Mouse (Mus musculus) embryonic facial prominence, embryonic 15.5 days (tissue): Measurements from ENCODE around the gene Ass1. TPM values are rescaled to one million over a fixed set of nuclear protein-coding genes. Genes with fewer than 3 reads are reported as not detected.

Experiments
- ATAC-seq: fragments of 200-750 bp; cut with Nextera tagmentation; 2 replicates; pipeline ENCODE4 v1.8.0; 2017; ENCODE audit warnings: low read depth, moderate TSS enrichment; ENCODE audit not compliant: insufficient number of reproducible peaks, low FRiP score, low TSS enrichment
- H3K27ac ChIP-seq: fragments of 300-500 bp; sonication (generic); replicated peaks from 2 replicates; pipeline ENCODE4 v1.5.1; 2015; ENCODE audit warnings: mild to moderate bottlenecking, inconsistent platforms
- H3K27me3 ChIP-seq: fragments of 300-500 bp; sonication (generic); 2 replicates; pipeline ENCODE4 v1.6.1; 2015; ENCODE audit warnings: inconsistent platforms
- H3K36me3 ChIP-seq: fragments of 300-500 bp; sonication (generic); 2 replicates; pipeline ENCODE4 v1.6.1; 2015; ENCODE audit warnings: mild to moderate bottlenecking, inconsistent platforms
- H3K4me1 ChIP-seq: fragments of 300-500 bp; sonication (generic); 2 replicates; pipeline ENCODE4 v1.6.1; 2015; ENCODE audit warnings: inconsistent platforms
- H3K4me2 ChIP-seq: fragments of 300-500 bp; sonication (generic); replicated peaks from 2 replicates; pipeline ENCODE4 v1.6.1; 2015; ENCODE audit warnings: mild to moderate bottlenecking, inconsistent platforms
- H3K4me3 ChIP-seq: fragments of 300-500 bp; sonication (generic); replicated peaks from 2 replicates; pipeline ENCODE4 v1.5.1; 2015; ENCODE audit warnings: mild to moderate bottlenecking, inconsistent platforms
- H3K9ac ChIP-seq: fragments of 300-500 bp; sonication (generic); 2 replicates; pipeline ENCODE4 v1.6.1; 2015; ENCODE audit warnings: inconsistent platforms
- H3K9me3 ChIP-seq: fragments of 300-500 bp; sonication (generic); replicated peaks from 2 replicates; pipeline ENCODE4 v1.6.1; 2016; ENCODE audit warnings: inconsistent platforms
- WGBS: fragments of 180-500 bp; shearing (Covaris S2); methylation state at CpG from one replicate; pipeline ENCODE4 v1.1.7; 2015; 5-methylcytosine and 5-hydroxymethylcytosine counted together
- polyA plus RNA-seq: library from polyadenylated mRNA; unstranded; fragments of >200 nt; fragmentation: Nextera tagmentation; extraction: Ambion mirVana; gene quantifications from 2 replicates; pipeline ENCODE4 v1.2.1, GENCODE M21; 2015

The Ass1 gene
- polyA plus RNA-seq, 1 experiment from 2014 or later: 38.1 TPM

GRCm38 (mm10) chr2:31470683-31471385 lies 827 bp downstream of the Ass1 start:
- WGBS: 7% methylated on average over 19 of the region's 19 CpGs
- ATAC-seq: no peak
- peak overlapping the region; percentile 44; the same call in 1 of the 2 replicates for H3K27ac ChIP-seq

GRCm38 (mm10) chr2:31471611-31472010 lies 1.6 kb downstream of the Ass1 start:
- 0 out of 2 replicates have a peak, but pooled peaks cover 3% of the 10 kb centered on the region for H3K36me3 ChIP-seq
- 50% methylated on average over 6 of the region's 6 CpGs for WGBS
- no peaks in the 10 kb centered on the region for H3K9me3 ChIP-seq
- peaks cover 19% of the 10 kb centered on the region; the same call in 1 of the 2 replicates for H3K27me3 ChIP-seq
- ATAC-seq: no peak
- no peak overlapping the region for H3K27ac ChIP-seq
- peaks cover 22% of the 10 kb centered on the region for H3K4me1 ChIP-seq
- H3K4me3 ChIP-seq: no peak overlapping the region
- no peak overlapping the region for H3K4me2 ChIP-seq
- H3K9ac ChIP-seq: no peak overlapping the region

More at GRCm38 (mm10) chr2:31470683-31471385, 827 bp downstream of the Ass1 start:
- Histone ChIP-seq H3K36me3 (0 out of 2 replicates have a peak, but pooled peaks cover 3% of the 10 kb centered on the region), H3K9me3 (no peaks in the 10 kb centered on the region), H3K27me3 (peaks cover 19% of the 10 kb centered on the region; the same call in 1 of the 2 replicates), H3K9ac (peak overlapping the region; percentile 26; the same call in 1 of the 2 replicates), H3K4me3 (peak overlapping the region; percentile 52), H3K4me1 (peaks cover 22% of the 10 kb centered on the region), H3K4me2 (peak overlapping the region; percentile 99)

DNA sequence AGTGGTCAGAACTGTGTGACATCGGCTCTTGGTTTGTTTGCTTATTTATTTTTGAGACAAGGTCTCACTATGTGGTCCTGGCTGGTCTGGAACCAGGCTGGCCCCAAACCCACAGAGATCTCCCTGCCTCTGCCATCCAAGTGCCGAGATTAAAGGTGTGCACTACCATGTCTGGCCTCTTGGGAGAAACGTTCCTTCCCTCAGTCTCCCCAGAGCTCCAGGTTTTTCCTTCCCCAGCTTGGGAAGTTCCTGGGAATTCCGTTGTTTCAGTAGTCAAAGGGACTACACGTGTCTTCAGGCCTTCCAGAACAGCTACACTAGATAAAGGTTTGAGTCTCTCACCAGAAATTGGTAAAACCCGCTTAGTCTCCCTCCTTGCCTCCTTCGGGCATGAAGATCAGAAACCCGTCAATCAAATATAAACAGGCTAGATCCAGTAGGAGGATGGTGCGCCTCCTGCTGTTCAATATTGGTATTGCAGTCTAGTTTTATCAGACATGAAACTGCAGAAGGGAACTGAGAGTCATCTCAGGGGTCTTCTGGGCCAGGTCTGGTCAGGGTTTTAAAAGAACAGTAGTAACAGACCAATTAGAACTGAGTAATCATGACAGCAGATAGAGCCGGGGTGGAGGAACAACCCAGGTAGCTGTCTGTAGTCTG lies 2.5 kb downstream of the Ass1 start:
- Histone ChIP-seq H3K4me2 (no peak overlapping the region), H3K27ac (no peak overlapping the region), H3K36me3 (peaks cover 5% of the 10 kb centered on the region; the same call in 1 of the 2 replicates), H3K4me3 (no peak overlapping the region), H3K9me3 (no peaks in the 10 kb centered on the region), H3K27me3 (peaks cover 19% of the 10 kb centered on the region; the same call in 1 of the 2 replicates), H3K9ac (no peak overlapping the region), H3K4me1 (peaks cover 24% of the 10 kb centered on the region)
- 48% methylated on average over 10 of the region's 10 CpGs for WGBS
- ATAC-seq: no peak

- WGBS: 67% methylated on average over 4 of the region's 4 CpGs
- no peak for ATAC-seq
- Histone ChIP-seq H3K4me3 (no peak overlapping the region), H3K4me2 (no peak overlapping the region), H3K36me3 (peaks cover 5% of the 10 kb centered on the region; the same call in 1 of the 2 replicates), H3K4me1 (peaks cover 26% of the 10 kb centered on the region), H3K27me3 (peaks cover 9% of the 10 kb centered on the region; the same call in 1 of the 2 replicates), H3K9ac (no peak overlapping the region), H3K9me3 (no peaks in the 10 kb centered on the region), H3K27ac (no peak overlapping the region)
Observed at GRCm38 (mm10) chr2:31473941-31474340, 3.9 kb downstream of the Ass1 start.

GRCm38 (mm10) chr2:31474686-31475085 lies 4.7 kb downstream of the Ass1 start:
- Histone ChIP-seq H3K4me1 (peaks cover 21% of the 10 kb centered on the region), H3K27me3 (peaks cover 4% of the 10 kb centered on the region; the same call in 1 of the 2 replicates), H3K4me2 (no peak overlapping the region), H3K27ac (no peak overlapping the region), H3K36me3 (peaks cover 5% of the 10 kb centered on the region; the same call in 1 of the 2 replicates), H3K9ac (no peak overlapping the region), H3K9me3 (no peaks in the 10 kb centered on the region), H3K4me3 (no peak overlapping the region)
- WGBS: 67% methylated on average over 5 of the region's 5 CpGs
- no peak for ATAC-seq

GRCm38 (mm10) chr2:31476107-31476820 lies 6.3 kb downstream of the Ass1 start:
- no peak for ATAC-seq
- Histone ChIP-seq H3K4me1 (peaks cover 7% of the 10 kb centered on the region; the same call in 1 of the 2 replicates), H3K9me3 (no peaks in the 10 kb centered on the region), H3K9ac (no peak overlapping the region), H3K4me2 (no peak overlapping the region), H3K4me3 (no peak overlapping the region), H3K27me3 (peaks cover 4% of the 10 kb centered on the region; the same call in 1 of the 2 replicates), H3K36me3 (peaks cover 5% of the 10 kb centered on the region; the same call in 1 of the 2 replicates), H3K27ac (no peak overlapping the region)
- WGBS: 62% methylated on average over 10 of the region's 10 CpGs

DNA sequence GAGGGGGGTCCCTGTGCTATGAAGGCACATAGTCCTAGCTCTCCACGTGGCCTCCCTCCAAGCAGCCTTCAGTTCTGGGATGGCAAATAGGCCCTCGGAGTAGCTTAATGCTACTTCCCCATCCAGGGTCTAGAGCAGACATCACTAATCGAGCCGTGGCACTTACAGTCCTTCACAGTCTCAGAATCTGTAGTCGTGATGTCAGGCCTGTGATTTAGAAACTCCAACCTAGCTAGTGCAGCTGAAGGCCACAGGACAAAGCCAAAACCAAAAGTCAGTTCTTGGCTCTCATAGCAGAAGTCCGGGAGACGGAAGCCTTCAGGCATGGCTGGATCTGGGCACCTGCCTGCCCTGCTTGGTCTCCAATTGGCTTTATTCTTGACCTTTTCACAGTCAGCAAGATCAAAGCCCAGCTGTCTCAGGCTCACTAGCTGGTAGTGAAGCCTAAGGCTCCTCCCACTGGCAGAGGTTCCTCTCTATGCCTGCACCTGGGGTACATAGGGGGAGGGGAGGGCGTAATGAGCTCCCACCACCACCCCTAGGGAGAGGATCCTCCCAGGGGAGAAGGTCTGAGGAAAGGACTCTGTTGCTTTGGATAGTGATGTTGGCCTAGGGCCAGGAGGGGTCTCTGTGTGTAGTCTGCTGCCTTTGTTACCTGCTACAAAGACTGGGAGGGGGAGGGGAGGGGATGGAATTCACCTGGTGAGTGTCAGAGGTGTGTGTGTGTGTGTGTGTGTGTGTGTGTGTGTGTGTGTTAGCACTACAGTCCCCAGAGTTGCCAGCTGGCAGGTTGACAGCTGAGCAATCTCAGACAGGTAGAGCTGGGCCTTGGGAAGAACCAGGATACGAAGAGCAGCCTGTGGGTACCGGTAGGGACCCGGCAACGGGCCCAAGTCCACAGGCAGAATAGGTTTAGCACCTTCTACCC lies 7.5 kb downstream of the Ass1 start:
- Histone ChIP-seq H3K4me3 (no peak overlapping the region), H3K4me2 (no peak overlapping the region), H3K27ac (no peak overlapping the region), H3K9ac (no peak overlapping the region), H3K27me3 (peaks cover 10% of the 10 kb centered on the region), H3K36me3 (peaks cover 5% of the 10 kb centered on the region; the same call in 1 of the 2 replicates), H3K4me1 (peaks cover 4% of the 10 kb centered on the region; the same call in 1 of the 2 replicates), H3K9me3 (no peaks in the 10 kb centered on the region)
- no peak for ATAC-seq
- 73% methylated on average over 12 of the region's 12 CpGs for WGBS

GRCm38 (mm10) chr2:31482914-31483575 lies 13.0 kb downstream of the Ass1 start:
- H3K36me3 ChIP-seq: no peaks in the 10 kb centered on the region
- H3K9ac ChIP-seq: no peak overlapping the region
- ATAC-seq: peak; percentile 52; the same call in 1 of the 2 replicates
- no peak overlapping the region for H3K4me2 ChIP-seq
- H3K4me3 ChIP-seq: no peak overlapping the region
- H3K9me3 ChIP-seq: no peaks in the 10 kb centered on the region
- H3K27me3 ChIP-seq: peaks cover 10% of the 10 kb centered on the region
- no peaks in the 10 kb centered on the region for H3K4me1 ChIP-seq
- no peak overlapping the region for H3K27ac ChIP-seq
- 22% methylated on average over 8 of the region's 8 CpGs for WGBS

GRCm38 (mm10) chr2:31484187-31484586 lies 14.2 kb downstream of the Ass1 start:
- no peak overlapping the region for H3K4me3 ChIP-seq
- no peak for ATAC-seq
- H3K36me3 ChIP-seq: no peaks in the 10 kb centered on the region
- H3K4me2 ChIP-seq: no peak overlapping the region
- no peak overlapping the region for H3K27ac ChIP-seq
- H3K4me1 ChIP-seq: no peaks in the 10 kb centered on the region
- H3K27me3 ChIP-seq: peaks cover 10% of the 10 kb centered on the region
- H3K9ac ChIP-seq: no peak overlapping the region
- 24% methylated on average over 5 of the region's 5 CpGs for WGBS
- H3K9me3 ChIP-seq: no peaks in the 10 kb centered on the region

- no peaks in the 10 kb centered on the region for H3K9me3 ChIP-seq
- H3K27ac ChIP-seq: no peak overlapping the region
- no peaks in the 10 kb centered on the region for H3K36me3 ChIP-seq
- H3K9ac ChIP-seq: no peak overlapping the region
- 39% methylated on average over 12 of the region's 12 CpGs for whole genome bisulfite sequencing
- peaks cover 7% of the 10 kb centered on the region; the same call in 1 of the 2 replicates for H3K27me3 ChIP-seq
- no peak overlapping the region for H3K4me2 ChIP-seq
- no peak overlapping the region for H3K4me3 ChIP-seq
- no peak for ATAC-seq
- H3K4me1 ChIP-seq: no peaks in the 10 kb centered on the region
Observed at GRCm38 (mm10) chr2:31489166-31489565, 19.2 kb downstream of the Ass1 start.
